Mouse (Mus musculus): ENCODE data around the gene Csrp1. TPM values are rescaled to one million over a fixed set of nuclear protein-coding genes. Genes with fewer than 3 reads are reported as not detected.

The Csrp1 gene
- polyA plus RNA-seq (2016; fragmentation: Nextera tagmentation; extraction: Ambion mirVana), result 75.1 and 78.9 TPM in 2 replicates

- no peak for ATAC-seq (ENCODE audit: insufficient number of reproducible peaks, insufficient read depth, low FRiP score, low TSS enrichment)
- H3K36me3 ChIP-seq, result no peaks in the 10 kb centered on the region
- 63% methylated on average over 6 of the region's 6 CpGs for WGBS
Observed at GRCm38 (mm10) chr1:135719983-135720382, at the start of gene Csrp1. Gene Csrp1 (plus strand): TSS chr1:135720061.

GRCm38 (mm10) chr1:135670397-135671130 is 49.3 kb upstream of the Csrp1 start:
- ATAC-seq (ENCODE audit: insufficient number of reproducible peaks, insufficient read depth, low FRiP score, low TSS enrichment), result peak; percentile 32
- H3K4me3 ChIP-seq, result no peak overlapping the region
- no peak overlapping the region for H3K27ac ChIP-seq
- 11% methylated on average over 13 of the region's 13 CpGs for WGBS
- H3K9ac ChIP-seq, result no peak overlapping the region
- H3K9me3 ChIP-seq, result no peaks in the 10 kb centered on the region
- H3K4me2 ChIP-seq (replicated peaks), result no peak overlapping the region
- H3K4me1 ChIP-seq, result peaks cover 45% of the 10 kb centered on the region
- H3K36me3 ChIP-seq, result no peaks in the 10 kb centered on the region
- no peaks in the 10 kb centered on the region for H3K27me3 ChIP-seq

More at GRCm38 (mm10) chr1:135719983-135720382, at the start of gene Csrp1:
- H3K9ac ChIP-seq, result no peak within 1 kb of the TSS
- H3K4me3 ChIP-seq, result no peak within 1 kb of the TSS
- H3K4me2 ChIP-seq (replicated peaks), result no peak within 1 kb of the TSS
- H3K9me3 ChIP-seq, result no peaks in the 10 kb centered on the region
- H3K27me3 ChIP-seq, result no peaks in the 10 kb centered on the region
- no peaks in the 10 kb centered on the region for H3K4me1 ChIP-seq
- H3K27ac ChIP-seq, result no peak within 1 kb of the TSS

- H3K9me3 ChIP-seq, result no peaks in the 10 kb centered on the region
- peaks cover 48% of the 10 kb centered on the region for H3K4me1 ChIP-seq
- WGBS, result 17% methylated on average over 1 of the region's 1 CpGs
- no peaks in the 10 kb centered on the region for H3K36me3 ChIP-seq
- no peak overlapping the region for H3K4me3 ChIP-seq
- H3K4me2 ChIP-seq (replicated peaks), result no peak overlapping the region
- H3K27me3 ChIP-seq, result no peaks in the 10 kb centered on the region
- no peak overlapping the region for H3K27ac ChIP-seq
- H3K9ac ChIP-seq, result no peak overlapping the region
- ATAC-seq (ENCODE audit: insufficient number of reproducible peaks, insufficient read depth, low FRiP score, low TSS enrichment), result no peak
Observed at GRCm38 (mm10) chr1:135671406-135671805, 48.5 kb upstream of the Csrp1 start.

- Histone ChIP-seq H3K4me3 (no peak overlapping the region), H3K4me1 (peaks cover 48% of the 10 kb centered on the region), H3K9me3 (no peaks in the 10 kb centered on the region), H3K27me3 (no peaks in the 10 kb centered on the region), H3K9ac (no peak overlapping the region), H3K27ac (0 out of 2 replicates have a peak overlapping the region, but pooled peaks have one; percentile 55), H3K36me3 (no peaks in the 10 kb centered on the region), H3K4me2 (replicated peaks) (no peak overlapping the region)
- 70% methylated on average over 8 of the region's 8 CpGs for WGBS
- no peak for ATAC-seq (ENCODE audit: insufficient number of reproducible peaks, insufficient read depth, low FRiP score, low TSS enrichment)
Observed at GRCm38 (mm10) chr1:135671956-135672355, 47.9 kb upstream of the Csrp1 start.

- Histone ChIP-seq H3K9ac (no peak overlapping the region), H3K36me3 (no peaks in the 10 kb centered on the region), H3K27me3 (no peaks in the 10 kb centered on the region), H3K4me2 (replicated peaks) (no peak overlapping the region), H3K4me3 (no peak overlapping the region), H3K27ac (peak overlapping the region; percentile 55; the same call in 1 of the 2 replicates), H3K4me1 (peaks cover 48% of the 10 kb centered on the region), H3K9me3 (no peaks in the 10 kb centered on the region)
- no peak for ATAC-seq (ENCODE audit: insufficient number of reproducible peaks, insufficient read depth, low FRiP score, low TSS enrichment)
- WGBS, result 49% methylated on average over 4 of the region's 4 CpGs
Observed at GRCm38 (mm10) chr1:135672374-135672773, 47.5 kb upstream of the Csrp1 start.

- H3K4me1 ChIP-seq, result peaks cover 42% of the 10 kb centered on the region
- H3K9ac ChIP-seq, result no peak overlapping the region
- no peaks in the 10 kb centered on the region for H3K9me3 ChIP-seq
- no peaks in the 10 kb centered on the region for H3K27me3 ChIP-seq
- no peak for ATAC-seq (ENCODE audit: insufficient number of reproducible peaks, insufficient read depth, low FRiP score, low TSS enrichment)
- no peaks in the 10 kb centered on the region for H3K36me3 ChIP-seq
- 79% methylated on average over 14 of the region's 14 CpGs for WGBS
- H3K4me3 ChIP-seq, result no peak overlapping the region
- H3K4me2 ChIP-seq (replicated peaks), result no peak overlapping the region
- H3K27ac ChIP-seq, result no peak overlapping the region
Observed at GRCm38 (mm10) chr1:135673423-135673822, 46.4 kb upstream of the Csrp1 start.

- WGBS, result 36% methylated on average over 11 of the region's 11 CpGs
- Histone ChIP-seq H3K9ac (no peak overlapping the region), H3K36me3 (no peaks in the 10 kb centered on the region), H3K27ac (no peak overlapping the region), H3K4me3 (no peak overlapping the region), H3K9me3 (no peaks in the 10 kb centered on the region), H3K27me3 (no peaks in the 10 kb centered on the region), H3K4me2 (replicated peaks) (no peak overlapping the region), H3K4me1 (peaks cover 21% of the 10 kb centered on the region)
- ATAC-seq (ENCODE audit: insufficient number of reproducible peaks, insufficient read depth, low FRiP score, low TSS enrichment), result no peak
Observed at GRCm38 (mm10) chr1:135675449-135676129, 44.3 kb upstream of the Csrp1 start.

- Histone ChIP-seq H3K36me3 (no peaks in the 10 kb centered on the region), H3K27ac (no peak overlapping the region), H3K9ac (no peak overlapping the region), H3K4me2 (replicated peaks) (no peak overlapping the region), H3K4me3 (no peak overlapping the region), H3K27me3 (no peaks in the 10 kb centered on the region), H3K4me1 (peaks cover 18% of the 10 kb centered on the region), H3K9me3 (no peaks in the 10 kb centered on the region)
- 88% methylated on average over 10 of the region's 10 CpGs for WGBS
- no peak for ATAC-seq (ENCODE audit: insufficient number of reproducible peaks, insufficient read depth, low FRiP score, low TSS enrichment)
Observed at GRCm38 (mm10) chr1:135676247-135676646, 43.6 kb upstream of the Csrp1 start.

GRCm38 (mm10) chr1:135676938-135677682 is 42.8 kb upstream of the Csrp1 start:
- H3K36me3 ChIP-seq, result no peaks in the 10 kb centered on the region
- no peak overlapping the region for H3K4me2 ChIP-seq (replicated peaks)
- H3K4me3 ChIP-seq, result no peak overlapping the region
- ATAC-seq (ENCODE audit: insufficient number of reproducible peaks, insufficient read depth, low FRiP score, low TSS enrichment), result no peak
- no peak overlapping the region for H3K9ac ChIP-seq
- H3K4me1 ChIP-seq, result peaks cover 17% of the 10 kb centered on the region
- WGBS, result 54% methylated on average over 8 of the region's 8 CpGs
- H3K27me3 ChIP-seq, result no peaks in the 10 kb centered on the region
- no peaks in the 10 kb centered on the region for H3K9me3 ChIP-seq
- 0 out of 2 replicates have a peak overlapping the region, but pooled peaks have one; percentile 23 for H3K27ac ChIP-seq

- H3K9ac ChIP-seq, result no peak overlapping the region; the same call in 1 of the 2 replicates
- no peaks in the 10 kb centered on the region for H3K27me3 ChIP-seq
- H3K4me2 ChIP-seq (replicated peaks), result no peak overlapping the region
- ATAC-seq (ENCODE audit: insufficient number of reproducible peaks, insufficient read depth, low FRiP score, low TSS enrichment), result no peak
- H3K9me3 ChIP-seq, result no peaks in the 10 kb centered on the region
- 0 out of 2 replicates have a peak, but pooled peaks cover 8% of the 10 kb centered on the region for H3K4me1 ChIP-seq
- no peak overlapping the region for H3K4me3 ChIP-seq
- H3K27ac ChIP-seq, result no peak overlapping the region
- WGBS, result 84% methylated on average over 6 of the region's 6 CpGs
- no peaks in the 10 kb centered on the region for H3K36me3 ChIP-seq
Observed at GRCm38 (mm10) chr1:135678145-135678544, 41.7 kb upstream of the Csrp1 start.

- WGBS, result 74% methylated on average over 4 of the region's 4 CpGs
- no peaks in the 10 kb centered on the region for H3K36me3 ChIP-seq
- no peak overlapping the region for H3K4me3 ChIP-seq
Observed at GRCm38 (mm10) chr1:135680716-135681115, 39.1 kb upstream of the Csrp1 start.

More at GRCm38 (mm10) chr1:135680716-135681115, 39.1 kb upstream of the Csrp1 start:
- H3K9ac ChIP-seq, result no peak overlapping the region
- no peak overlapping the region for H3K4me2 ChIP-seq (replicated peaks)
- no peaks in the 10 kb centered on the region for H3K9me3 ChIP-seq
- H3K27me3 ChIP-seq, result no peaks in the 10 kb centered on the region
- ATAC-seq (ENCODE audit: insufficient number of reproducible peaks, insufficient read depth, low FRiP score, low TSS enrichment), result no peak
- H3K4me1 ChIP-seq, result 0 out of 2 replicates have a peak, but pooled peaks cover 2% of the 10 kb centered on the region
- no peak overlapping the region for H3K27ac ChIP-seq
